Comparison of ENCODE assay signal across 24 mouse cellular contexts in genomic region chr9:54571130-54571839, GRCm38 (mm10). TPM values are rescaled to one million over a fixed set of nuclear protein-coding genes. Genes with fewer than 3 reads are reported as not detected.
DNase-seq lines count a peak whose midpoint lies in the region; ATAC-seq and TF ChIP-seq lines count a peak whose summit lies in the region.
"Had no signal": no experiment of that assay in that cellular context is flagged by ENCODE, and none has a peak within 500 bp of the region (broad histone marks: within the 10 kb centered on the region; RNA-seq: fewer than 3 reads in every experiment).

No protein-coding gene starts in this region.

- no peak for TF ChIP-seq CTCF in intestine, postnatal 0 days (IDR thresholded peaks at IDR 0.05; ENCODE audit: low read depth)
- TF ChIP-seq CTCF in small intestine, adult 2 months (IDR thresholded peaks at IDR 0.05; ENCODE audit: extremely low read depth, insufficient read length, insufficient replicate concordance, low read depth, low read length): no peak
- TF ChIP-seq CTCF in midbrain, postnatal 0 days (IDR thresholded peaks at IDR 0.05): no peak

- H3K36me3 ChIP-seq in liver, embryonic 13.5 days: no peaks in the 10 kb centered on the region
- H3K36me3 ChIP-seq in intestine, postnatal 0 days (ENCODE audit: control insufficient read depth, insufficient read depth): no peaks in the 10 kb centered on the region
- no peaks in the 10 kb centered on the region for H3K36me3 ChIP-seq in small intestine, adult 2 months (ENCODE audit: control insufficient read depth, insufficient read depth, low read length)
- H3K36me3 ChIP-seq in kidney, embryonic 14.5 days (ENCODE audit: control insufficient read depth, insufficient read depth, low read length): no peaks in the 10 kb centered on the region
- no peaks in the 10 kb centered on the region for H3K36me3 ChIP-seq in midbrain, postnatal 0 days (ENCODE audit: insufficient read depth, low read length)
- H3K36me3 ChIP-seq: embryonic facial prominence, embryonic 12.5 days; forebrain, embryonic 15.5 days; heart, embryonic 13.5 days had no signal

- H3K9me3 ChIP-seq in liver, embryonic 13.5 days (replicated peaks): no peaks in the 10 kb centered on the region
- no peaks in the 10 kb centered on the region for H3K9me3 ChIP-seq in intestine, postnatal 0 days (ENCODE audit: control insufficient read depth)
- no peaks in the 10 kb centered on the region for H3K9me3 ChIP-seq in kidney, embryonic 14.5 days (ENCODE audit: control insufficient read depth, low read length)
- H3K9me3 ChIP-seq in midbrain, postnatal 0 days (ENCODE audit: low read length): no peaks in the 10 kb centered on the region
- H3K9me3 ChIP-seq: embryonic facial prominence, embryonic 12.5 days; forebrain, embryonic 15.5 days; heart, embryonic 13.5 days had no signal

- DNase-seq in liver, embryonic 13.5 days: no peak
- DNase-seq in liver: no peak
- DNase-seq in lung, postnatal 36 days: peak; percentile 34
- no peak for DNase-seq in lung, postnatal 14 days
- DNase-seq in midbrain, postnatal 0 days (ENCODE audit: low spot score): no peak
- DNase-seq: adrenal gland, postnatal 14 days; cerebellum, adult 11-12 months; cerebellum, adult 9-10 months; cerebellum, postnatal 25 days; gastrocnemius, postnatal 36 days; heart, adult 11 months; heart, postnatal 36 days had no signal

- no peaks in the 10 kb centered on the region for H3K27me3 ChIP-seq in liver, embryonic 13.5 days
- H3K27me3 ChIP-seq in intestine, postnatal 0 days (replicated peaks; ENCODE audit: control insufficient read depth, insufficient read depth, low read length): no peaks in the 10 kb centered on the region
- no peaks in the 10 kb centered on the region for H3K27me3 ChIP-seq in small intestine, adult 2 months (ENCODE audit: control insufficient read depth, insufficient read depth, low read length)
- no peaks in the 10 kb centered on the region for H3K27me3 ChIP-seq in kidney, embryonic 14.5 days (ENCODE audit: control insufficient read depth, insufficient read depth, low read length)
- no peaks in the 10 kb centered on the region for H3K27me3 ChIP-seq in midbrain, postnatal 0 days (ENCODE audit: insufficient read depth, low read length)
- H3K27me3 ChIP-seq: embryonic facial prominence, embryonic 12.5 days; forebrain, embryonic 15.5 days; heart, embryonic 13.5 days had no signal

- H3K4me3 ChIP-seq in liver, embryonic 13.5 days (replicated peaks): no peak overlapping the region
- H3K4me3 ChIP-seq in intestine, postnatal 0 days (ENCODE audit: low read depth, low read length): no peak overlapping the region
- no peak overlapping the region for H3K4me3 ChIP-seq in small intestine, adult 2 months (ENCODE audit: low read depth, low read length)
- H3K4me3 ChIP-seq in kidney, embryonic 14.5 days (ENCODE audit: low read length): no peak overlapping the region
- H3K4me3 ChIP-seq in midbrain, postnatal 0 days (ENCODE audit: low read depth, low read length): no peak overlapping the region
- H3K4me3 ChIP-seq: embryonic facial prominence, embryonic 12.5 days; forebrain, embryonic 15.5 days; heart, embryonic 13.5 days had no signal

- peak; percentile 62 for ATAC-seq in liver, embryonic 13.5 days (ENCODE audit: low read depth)
- ATAC-seq in intestine, postnatal 0 days: peak; percentile 92
- ATAC-seq in kidney, embryonic 14.5 days (ENCODE audit: low FRiP score, low TSS enrichment): no peak
- no peak for ATAC-seq in midbrain, postnatal 0 days (ENCODE audit: low FRiP score)
- ATAC-seq: activated CD4-positive, CD25-positive, alpha-beta regulatory T cell, adult 4 months; forebrain, embryonic 15.5 days; Patski had no signal

- peaks cover 31% of the 10 kb centered on the region for H3K4me1 ChIP-seq in liver, embryonic 13.5 days (replicated peaks)
- H3K4me1 ChIP-seq in intestine, postnatal 0 days (replicated peaks; ENCODE audit: control insufficient read depth, insufficient read depth, low read length): no peaks in the 10 kb centered on the region
- H3K4me1 ChIP-seq in small intestine, adult 2 months (ENCODE audit: control insufficient read depth, insufficient read depth, insufficient read length, low read length): peaks cover 13% of the 10 kb centered on the region; the same call in 1 of the 2 replicates
- H3K4me1 ChIP-seq in kidney, embryonic 14.5 days (ENCODE audit: control insufficient read depth, insufficient read depth, low read length): no peaks in the 10 kb centered on the region
- no peaks in the 10 kb centered on the region for H3K4me1 ChIP-seq in midbrain, postnatal 0 days (ENCODE audit: insufficient read depth, low read length)
- H3K4me1 ChIP-seq: embryonic facial prominence, embryonic 12.5 days; forebrain, embryonic 15.5 days; heart, embryonic 13.5 days had no signal

- no peak overlapping the region for H3K4me2 ChIP-seq in liver, embryonic 13.5 days
- H3K4me2 ChIP-seq in intestine, postnatal 0 days (replicated peaks; ENCODE audit: low read depth): peak overlapping the region; percentile 43; the same call in 1 of the 2 replicates
- H3K4me2 ChIP-seq in kidney, embryonic 14.5 days (replicated peaks; ENCODE audit: low read depth, low read length): no peak overlapping the region
- H3K4me2 ChIP-seq in midbrain, postnatal 0 days (ENCODE audit: low read depth, low read length, poor library complexity, severe bottlenecking): no peak overlapping the region
- H3K4me2 ChIP-seq: embryonic facial prominence, embryonic 12.5 days; forebrain, embryonic 15.5 days; heart, embryonic 13.5 days had no signal

- 65% methylated on average over 9 of the region's 9 CpGs for WGBS in liver, embryonic 13.5 days (ENCODE audit: insufficient replicate concordance)
- WGBS in intestine, postnatal 0 days: 28% methylated on average over 9 of the region's 9 CpGs
- WGBS in small intestine, adult 2 months: 22% methylated on average over 9 of the region's 9 CpGs
- WGBS in kidney, embryonic 14.5 days: 49% methylated on average over 9 of the region's 9 CpGs
- WGBS in midbrain, postnatal 0 days: 82% methylated on average over 9 of the region's 9 CpGs

- no peak overlapping the region for H3K27ac ChIP-seq in liver, embryonic 13.5 days
- H3K27ac ChIP-seq in intestine, postnatal 0 days (ENCODE audit: low read depth, low read length): peak overlapping the region; percentile 84
- peak overlapping the region; percentile 93 for H3K27ac ChIP-seq in small intestine, adult 2 months (ENCODE audit: insufficient read depth, low read depth, low read length)
- no peak overlapping the region for H3K27ac ChIP-seq in kidney, embryonic 14.5 days (ENCODE audit: low read depth, low read length)
- no peak overlapping the region for H3K27ac ChIP-seq in midbrain, postnatal 0 days (ENCODE audit: low read depth, low read length)
- H3K27ac ChIP-seq: embryonic facial prominence, embryonic 12.5 days; forebrain, embryonic 15.5 days; heart, embryonic 13.5 days had no signal

- no peak for TF ChIP-seq POLR2A in small intestine, adult 2 months (IDR thresholded peaks at IDR 0.05; ENCODE audit: low read depth, low read length)

- H3K9ac ChIP-seq in liver, embryonic 13.5 days: no peak overlapping the region
- no peak overlapping the region for H3K9ac ChIP-seq in intestine, postnatal 0 days (ENCODE audit: low read depth, low read length)
- no peak overlapping the region for H3K9ac ChIP-seq in kidney, embryonic 14.5 days (ENCODE audit: low read depth, low read length)
- H3K9ac ChIP-seq in midbrain, postnatal 0 days (replicated peaks; ENCODE audit: low read length, poor library complexity, severe bottlenecking): no peak overlapping the region
- H3K9ac ChIP-seq: embryonic facial prominence, embryonic 12.5 days; forebrain, embryonic 15.5 days; heart, embryonic 13.5 days had no signal

RNA-seq across cellular contexts. Expression of gene Cib2, which starts 11.3 kb away (rescaled TPM):
- 1.8 and 2.4 TPM in 2 replicates for polyA plus RNA-seq in liver, embryonic 13.5 days (2015; fragmentation: Nextera tagmentation; extraction: Ambion mirVana)
- polyA plus RNA-seq in intestine, postnatal 0 days (2015; fragmentation: Nextera tagmentation; extraction: Ambion mirVana): 3.7 and 4.4 TPM in 2 replicates
- polyA plus RNA-seq in small intestine, adult 2 months (2012; rRNA removed): 1.5 and 2.6 TPM in 2 replicates
- 20.0 and 20.6 TPM in 2 replicates for polyA plus RNA-seq in kidney, embryonic 14.5 days (2014; fragmentation: Nextera tagmentation; extraction: Ambion mirVana)
- total RNA-seq in midbrain, postnatal 0 days (2014; rRNA removed): 62.7 and 65.4 TPM in 2 replicates
- 84.3 and 84.9 TPM in 2 replicates for polyA plus RNA-seq in midbrain, postnatal 0 days (2015; fragmentation: Nextera tagmentation; extraction: Ambion mirVana)

RNA-seq across cellular contexts. Expression of gene Idh3a, which starts 14.8 kb away (rescaled TPM):
- 121 and 143 TPM in 2 replicates for polyA plus RNA-seq in liver, embryonic 13.5 days (2015; fragmentation: Nextera tagmentation; extraction: Ambion mirVana)
- 131 and 137 TPM in 2 replicates for polyA plus RNA-seq in intestine, postnatal 0 days (2015; fragmentation: Nextera tagmentation; extraction: Ambion mirVana)
- polyA plus RNA-seq in small intestine, adult 2 months (2012; rRNA removed): 15.6 and 32.8 TPM in 2 replicates
- polyA plus RNA-seq in kidney, embryonic 14.5 days (2014; fragmentation: Nextera tagmentation; extraction: Ambion mirVana): 132 and 145 TPM in 2 replicates
- 87.2 and 103 TPM in 2 replicates for total RNA-seq in midbrain, postnatal 0 days (2014; rRNA removed)
- 184 and 191 TPM in 2 replicates for polyA plus RNA-seq in midbrain, postnatal 0 days (2015; fragmentation: Nextera tagmentation; extraction: Ambion mirVana)

RNA-seq across cellular contexts. Expression of gene Sh2d7, which starts 32.5 kb away (rescaled TPM):
- not detected in 2 replicates for polyA plus RNA-seq in liver, embryonic 13.5 days (2015; fragmentation: Nextera tagmentation; extraction: Ambion mirVana)
- not detected in 2 replicates for polyA plus RNA-seq in intestine, postnatal 0 days (2015; fragmentation: Nextera tagmentation; extraction: Ambion mirVana)
- polyA plus RNA-seq in small intestine, adult 2 months (2012; rRNA removed): 2.1 and 5.7 TPM in 2 replicates
- not detected in 2 replicates for polyA plus RNA-seq in kidney, embryonic 14.5 days (2014; fragmentation: Nextera tagmentation; extraction: Ambion mirVana)
- 0.33 TPM in 1 of 2 replicates, not detected in the other for total RNA-seq in midbrain, postnatal 0 days (2014; rRNA removed)
- 0.09 TPM in 1 of 2 replicates, not detected in the other for polyA plus RNA-seq in midbrain, postnatal 0 days (2015; fragmentation: Nextera tagmentation; extraction: Ambion mirVana)
- total RNA-seq: adrenal gland, adult 18-20 months; adrenal gland, postnatal 14 days; gastrocnemius, adult 8-10 months; gastrocnemius, postnatal 36 days; heart, postnatal 36 days had no signal
- polyA plus RNA-seq: activated CD4-positive, CD25-positive, alpha-beta regulatory T cell, adult 4 months; forebrain, embryonic 11.5 days; heart, embryonic 13.5 days; heart, postnatal 0 days had no signal

Comparison
In these comparisons a context has a peak if more than half of its experiments do, and no peak if none do; other contexts are left out.
1. ATAC-seq: peak in liver, embryonic 13.5 days (single experiment) and intestine, postnatal 0 days (single experiment); none in kidney, embryonic 14.5 days (single experiment) and midbrain, postnatal 0 days (single experiment).
2. H3K27ac ChIP-seq: peak in intestine, postnatal 0 days (single experiment) and small intestine, adult 2 months (single experiment); none in liver, embryonic 13.5 days (single experiment), kidney, embryonic 14.5 days (single experiment) and midbrain, postnatal 0 days (single experiment).